Comparison of ENCODE assay signal across 23 mouse cellular contexts in the genomic region with DNA sequence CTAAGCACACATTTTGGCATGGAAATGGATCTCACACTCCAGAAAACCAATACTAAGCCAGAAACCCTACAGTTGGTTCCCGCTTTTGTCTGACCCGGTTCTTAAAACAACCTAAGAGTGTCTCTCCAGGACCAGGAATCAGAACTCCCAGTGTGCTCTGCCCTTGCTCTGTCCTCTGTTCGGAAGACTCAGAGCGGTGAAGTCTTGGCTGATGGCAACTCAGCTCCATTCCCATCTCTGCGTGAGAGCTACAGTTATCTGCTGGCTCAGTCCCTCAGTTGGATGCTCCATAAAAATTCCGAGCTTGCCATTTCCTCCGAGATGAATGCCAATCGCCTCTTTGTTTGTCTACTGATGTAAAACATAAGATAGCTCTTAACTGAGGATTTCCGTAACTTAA.
DNase-seq lines count a peak whose midpoint lies in the region; TF ChIP-seq lines count a peak whose summit lies in the region.
"Had no signal": no experiment of that assay in that cellular context is flagged by ENCODE, and none has a peak within 500 bp of the region (broad histone marks: within the 10 kb centered on the region; RNA-seq: fewer than 3 reads in every experiment).

No protein-coding gene starts in this region.

- peaks cover 27% of the 10 kb centered on the region for H3K4me1 ChIP-seq in heart, adult 2 months (ENCODE audit: control insufficient read depth, insufficient read depth, low read length)
- H3K4me1 ChIP-seq: heart, embryonic 15.5 days; hindbrain, embryonic 13.5 days had no signal

- H3K79me2 ChIP-seq in heart, adult 2 months (replicated peaks; ENCODE audit: control insufficient read depth, insufficient read depth, low read length) = no peaks in the 10 kb centered on the region

- H3K9ac ChIP-seq in heart, adult 2 months (ENCODE audit: low read depth, low read length) = no peak overlapping the region
- H3K9ac ChIP-seq: embryonic facial prominence, embryonic 12.5 days; embryonic facial prominence, embryonic 15.5 days; forebrain, embryonic 15.5 days; heart, embryonic 12.5 days; heart, embryonic 15.5 days; hindbrain, embryonic 13.5 days; intestine, embryonic 15.5 days had no signal

- TF ChIP-seq EP300 in heart, adult 2 months (IDR thresholded peaks at IDR 0.05; ENCODE audit: insufficient read depth, low read depth, low read length) = no peak

- TF ChIP-seq POLR2A in heart, adult 2 months (IDR thresholded peaks at IDR 0.05; ENCODE audit: insufficient read depth, low read depth, low read length) = no peak

- intact Hi-C loops in gastrocnemius, adult 2 months (cut with DNase I) = loop anchor here (5.0 to 10.0 kb wide), 4 partner anchors 92 to 288 kb away; no protein-coding TSS in a partner anchor
- intact Hi-C loops in heart, adult 2 months (cut with DNase I) = no loop called here

- peak overlapping the region; percentile 92 for H3K27ac ChIP-seq in gastrocnemius, adult 2 months
- peak overlapping the region; percentile 75 for H3K27ac ChIP-seq in heart, adult 2 months
- H3K27ac ChIP-seq: embryonic facial prominence, embryonic 12.5 days; embryonic facial prominence, embryonic 15.5 days; forebrain, embryonic 15.5 days; heart, embryonic 15.5 days; hindbrain, embryonic 10.5 days; hindbrain, embryonic 13.5 days; intestine, embryonic 15.5 days had no signal

- peak; percentile 13; the same call in 1 of the 2 replicates for TF ChIP-seq CTCF in gastrocnemius, adult 2 months (IDR thresholded peaks at IDR 0.05)
- TF ChIP-seq CTCF in heart, adult 2 months (IDR thresholded peaks at IDR 0.05) = peak; percentile 11; the same call in 1 of the 2 replicates

- H3K27me3 ChIP-seq in heart, adult 2 months (ENCODE audit: control insufficient read depth, insufficient read depth, low read length) = no peaks in the 10 kb centered on the region
- H3K27me3 ChIP-seq: embryonic facial prominence, embryonic 12.5 days; embryonic facial prominence, embryonic 15.5 days; forebrain, embryonic 15.5 days; heart, embryonic 12.5 days; heart, embryonic 15.5 days; intestine, embryonic 15.5 days had no signal

- WGBS in heart, adult 2 months = 62% methylated on average over 9 of the region's 9 CpGs

- no peak overlapping the region for H3K4me3 ChIP-seq in gastrocnemius, adult 2 months
- no peak overlapping the region for H3K4me3 ChIP-seq in heart, adult 2 months
- H3K4me3 ChIP-seq: embryonic facial prominence, embryonic 12.5 days; embryonic facial prominence, embryonic 15.5 days; forebrain, embryonic 15.5 days; heart, embryonic 12.5 days; heart, embryonic 15.5 days; hindbrain, embryonic 10.5 days; hindbrain, embryonic 13.5 days; intestine, embryonic 15.5 days had no signal

- no peaks in the 10 kb centered on the region for H3K36me3 ChIP-seq in heart, adult 2 months (ENCODE audit: control insufficient read depth, insufficient read depth, low read length)
- H3K36me3 ChIP-seq: embryonic facial prominence, embryonic 12.5 days; embryonic facial prominence, embryonic 15.5 days; forebrain, embryonic 15.5 days; heart, embryonic 12.5 days; heart, embryonic 15.5 days; hindbrain, embryonic 10.5 days; hindbrain, embryonic 13.5 days; intestine, embryonic 15.5 days had no signal

- no peak for DNase-seq in gastrocnemius, adult 2 months
- no peak for DNase-seq in gastrocnemius, postnatal 25 days
- DNase-seq in heart, adult 2 months = peak in 1 of 2 experiments; percentile 29
- no peak for DNase-seq in heart, adult 8-10 months (ENCODE audit: low spot score)
- DNase-seq in lung, postnatal 10 days = peak; percentile 13
- DNase-seq in lung, postnatal 25 days (ENCODE audit: low spot score) = no peak
- DNase-seq in skeletal muscle tissue, adult 2 months (ENCODE audit: low read depth, low spot score) = peak; percentile 34
- DNase-seq in testis, postnatal 10 days (ENCODE audit: low spot score) = no peak
- DNase-seq: adrenal gland, adult 2 months; adrenal gland, postnatal 14 days; cerebellum, adult 11-12 months; cerebellum, adult 8-10 months; cerebellum, postnatal 25 days; gastrocnemius, postnatal 14 days; heart, postnatal 36 days had no signal

Comparison
In these comparisons a context has a peak if more than half of its experiments do, and no peak if none do; other contexts are left out.
1. DNase-seq: peak in lung, postnatal 10 days (single experiment) and skeletal muscle tissue, adult 2 months (single experiment); none in gastrocnemius, adult 2 months (single experiment), gastrocnemius, postnatal 25 days (single experiment), heart, adult 8-10 months (single experiment), lung, postnatal 25 days (single experiment) and testis, postnatal 10 days (single experiment).